Mouse (Mus musculus) embryonic stem cell, embryonic (primary cell): ENCODE results near the gene Frmd5.
"Not testable (repeated sequence)": the region's sequence is repeated elsewhere in the genome, so short reads cannot be mapped to it uniquely, and the experiment has no call there.

Experiments
- CTCF ChIA-PET, 4 experiments: fragments of 300-600 bp in 2 of 4; fragments of 350-600 bp in 2 of 4; sonication (Branson Sonifier 250); formaldehyde crosslinking; loops; one replicate each; lab custom pipeline; 2022; ENCODE audit warnings: inconsistent platforms in 2 of 4; lab: Charles Lee
- POLR2A ChIA-PET, 4 experiments: fragments of 300-600 bp in 2 of 4; fragments of 350-600 bp in 2 of 4; sonication (Branson Sonifier 250); formaldehyde crosslinking; loops; one replicate each; lab custom pipeline; 2022; ENCODE audit warnings: antibody characterized with exemption in 4 of 4, inconsistent platforms in 1 of 4; lab: Charles Lee

Frmd5 gene

DNA sequence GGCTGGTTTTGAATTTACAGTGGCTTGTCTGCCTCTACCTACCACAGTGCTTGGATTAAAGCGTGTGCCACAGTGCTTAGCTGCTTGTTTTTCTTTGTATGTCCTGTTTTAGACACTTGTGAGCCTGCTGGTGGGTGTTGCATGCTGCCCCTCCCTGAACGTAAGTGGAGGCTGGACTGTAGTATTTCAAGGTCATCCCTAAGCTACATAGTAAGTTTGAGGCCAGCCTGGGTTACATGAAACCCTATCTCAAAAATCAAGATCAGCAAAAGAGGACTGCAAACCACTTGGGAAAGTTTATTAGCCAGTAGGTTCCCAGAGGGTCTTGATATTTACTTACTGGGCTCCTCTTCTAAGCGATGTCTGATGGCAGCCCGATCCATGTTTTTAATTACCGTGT lies 288.8 kb downstream of the Frmd5 start:
- CTCF ChIA-PET, result interaction anchor here in 1 of 4 experiments (0.6 kb wide), 1 partner anchor 22 kb away, joined by 3 read pairs; no protein-coding TSS in a partner anchor

GRCm38 (mm10) chr2:121514211-121514610 lies 292.7 kb downstream of the Frmd5 start:
- POLR2A ChIA-PET, result interaction anchor here in 3 of 4 experiments (0.6 to 6.4 kb wide), 16 partner anchors 8 to 342 kb away, joined by 3 to 81 read pairs (median 4); partner anchors contain the start of genes Serf2 (in 3 of the 3), Catsper2 (in 1 of the 3) and Pdia3 (in 1 of the 3)
- CTCF ChIA-PET, result no interaction called here

More for the DNA sequence above, 288.8 kb downstream of the Frmd5 start:
- POLR2A ChIA-PET, result interaction anchor here in 3 of 4 experiments (0.7 to 1.6 kb wide), 7 partner anchors 9 to 1176 kb away, joined by 3 to 13 read pairs (median 3); partner anchors contain the start of genes Mfap1a (in 1 of the 3), Mfap1b (in 1 of the 3) and Wdr76 (in 1 of the 3)

- ChIA-PET CTCF (interaction anchor here in 1 of 4 experiments (0.9 kb wide), 1 partner anchor 9 kb away, joined by 3 read pairs; no protein-coding TSS in a partner anchor), POLR2A (interaction anchor here (0.6 to 6.4 kb wide), 29 partner anchors 9 to 1425 kb away, joined by 3 to 81 read pairs (median 4); partner anchors contain the start of genes Serf2 (in 2 of the 4), Catsper2 (in 1 of the 4), Ctdspl2 (in 1 of the 4) and Lcmt2 (in 1 of the 4))
These were observed 293.7 kb downstream of the Frmd5 start for GRCm38 (mm10) chr2:121512991-121513765.

DNA sequence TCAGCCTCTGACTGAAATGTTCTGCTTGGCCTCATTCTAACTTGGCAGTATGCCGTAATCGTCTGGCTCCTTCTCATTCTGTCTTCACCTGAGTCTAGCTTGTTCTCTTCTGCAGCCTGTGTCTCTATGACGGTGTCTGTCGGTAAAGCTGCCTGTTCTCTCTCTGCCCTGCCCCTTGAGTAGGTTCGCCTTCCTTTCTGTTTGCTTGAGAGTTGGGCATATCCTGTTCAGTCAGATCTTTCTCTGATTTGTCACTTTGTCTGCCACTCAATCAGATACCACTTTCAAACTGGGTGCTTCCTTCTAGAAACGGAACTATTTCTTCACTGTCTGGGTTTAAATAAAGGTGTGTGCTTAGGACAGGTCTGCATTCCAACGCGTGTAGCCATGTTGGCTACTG lies 295.5 kb downstream of the Frmd5 start:
- ChIA-PET POLR2A (interaction anchor here in 3 of 4 experiments (0.7 to 6.4 kb wide), 12 partner anchors 8 to 997 kb away, joined by 3 to 81 read pairs (median 4); partner anchors contain the start of genes Catsper2 (in 1 of the 3), Mfap1b (in 1 of the 3), Pdia3 (in 1 of the 3) and Serf2 (in 1 of the 3)), CTCF (interaction anchor here in 1 of 4 experiments (0.6 kb wide), 2 partner anchors 12 to 559 kb away, joined by 4 read pairs; no protein-coding TSS in a partner anchor)

- POLR2A ChIA-PET, result interaction anchor here in 3 of 4 experiments (0.5 to 6.4 kb wide), 44 partner anchors 8 to 609 kb away, joined by 3 to 81 read pairs (median 4); partner anchors contain the start of genes Serf2 (in 3 of the 3), Catsper2 (in 2 of the 3), Pdia3 (in 2 of the 3) and Casc4 (in 1 of the 3)
- CTCF ChIA-PET, result interaction anchor here in 3 of 4 experiments (0.7 to 1.1 kb wide), 4 partner anchors 12 to 307 kb away, joined by 3 to 6 read pairs (median 4); no protein-coding TSS in a partner anchor
These were observed 297.3 kb downstream of the Frmd5 start for GRCm38 (mm10) chr2:121509584-121509983.

DNA sequence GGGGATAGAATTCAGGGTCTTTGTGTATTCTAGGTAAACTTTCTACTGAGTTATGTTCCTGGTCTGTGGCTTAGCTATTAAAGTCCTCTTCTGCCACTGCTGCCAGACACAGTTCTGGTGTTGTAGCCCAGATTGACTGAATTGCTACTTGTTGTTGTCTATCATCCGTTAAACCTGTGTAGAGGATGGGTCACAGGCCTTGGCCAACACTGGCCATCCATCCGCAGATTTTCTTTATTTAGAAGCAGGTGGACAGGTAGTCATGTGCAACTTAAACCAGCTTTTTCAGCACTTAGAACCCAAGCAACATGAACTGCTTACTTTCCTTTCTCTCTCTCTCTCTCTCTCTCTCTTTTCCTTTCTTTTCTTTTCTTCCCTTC lies 298.9 kb downstream of the Frmd5 start:
- ChIA-PET CTCF (interaction anchor here in 1 of 4 experiments (1.2 kb wide), 1 partner anchor 25 kb away, joined by 3 read pairs; no protein-coding TSS in a partner anchor), POLR2A (interaction anchor here in 3 of 4 experiments (0.6 to 5.9 kb wide), 11 partner anchors 15 to 92 kb away, joined by 3 to 64 read pairs (median 3); partner anchors contain the start of genes Serf2 (in 2 of the 3) and Mfap1b (in 1 of the 3))

DNA sequence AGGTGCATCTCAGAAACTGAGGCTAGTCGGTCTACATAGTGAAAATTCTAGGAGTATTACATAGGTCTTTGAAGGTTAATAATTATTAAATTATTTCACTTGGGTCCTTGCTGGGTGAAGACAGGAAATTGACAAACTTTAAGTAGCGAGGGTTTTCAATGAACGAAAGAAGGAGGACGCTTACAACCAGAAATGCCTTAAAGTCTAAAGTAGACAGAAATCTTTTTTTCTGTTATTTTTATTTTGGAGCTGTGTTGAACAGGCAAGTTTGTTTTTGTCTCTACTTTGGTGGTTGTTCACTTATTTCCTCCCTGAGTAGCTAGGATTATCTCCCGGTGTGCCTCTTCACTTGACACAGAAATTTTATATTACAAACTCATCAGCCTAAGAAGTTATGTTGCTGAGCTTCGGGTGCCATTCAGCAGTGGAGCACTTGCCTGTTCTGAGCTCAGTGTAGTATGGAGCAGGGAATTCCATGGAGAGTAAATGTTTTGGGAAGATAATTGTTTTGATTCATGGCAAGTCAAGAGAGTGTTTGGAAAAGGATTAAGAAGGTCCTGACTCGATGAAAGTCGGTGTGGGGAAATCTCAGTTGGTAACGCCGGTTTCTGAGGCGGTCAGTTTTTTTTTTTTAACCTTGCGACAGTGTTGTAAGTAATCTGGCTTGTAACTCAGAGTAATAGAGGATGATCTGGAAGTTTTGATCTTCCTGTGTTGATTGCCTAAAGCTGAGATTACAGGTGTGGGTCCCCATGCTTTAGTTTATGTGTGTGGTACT lies 299.5 kb downstream of the Frmd5 start:
- POLR2A ChIA-PET, result interaction anchor here in 3 of 4 experiments (0.6 to 5.9 kb wide), 13 partner anchors 11 to 1629 kb away, joined by 3 to 64 read pairs (median 4); partner anchors contain the start of genes Serf2 (in 2 of the 3) and Mfap1b (in 1 of the 3)
- CTCF ChIA-PET, result interaction anchor here in 1 of 4 experiments (1.2 kb wide), 1 partner anchor 26 kb away, joined by 3 read pairs; no protein-coding TSS in a partner anchor

- CTCF ChIA-PET, result interaction anchor here in 1 of 4 experiments (0.5 kb wide), 1 partner anchor 58 kb away, joined by 3 read pairs; the partner anchor contains the start of gene Serf2
- POLR2A ChIA-PET, result interaction anchor here in 3 of 4 experiments (0.6 to 5.9 kb wide), 10 partner anchors 12 to 92 kb away, joined by 3 to 64 read pairs (median 4); partner anchors contain the start of genes Mfap1b (in 2 of the 3), Catsper2 (in 1 of the 3), Pdia3 (in 1 of the 3) and Serf2 (in 1 of the 3)
These were observed 300.7 kb downstream of the Frmd5 start, which contains the start of the genes Mfap1a and Wdr76 for GRCm38 (mm10) chr2:121505942-121506882. Gene Mfap1a, minus strand, starts transcription at chr2:121506665. Gene Wdr76, plus strand, starts transcription at chr2:121506723.

DNA sequence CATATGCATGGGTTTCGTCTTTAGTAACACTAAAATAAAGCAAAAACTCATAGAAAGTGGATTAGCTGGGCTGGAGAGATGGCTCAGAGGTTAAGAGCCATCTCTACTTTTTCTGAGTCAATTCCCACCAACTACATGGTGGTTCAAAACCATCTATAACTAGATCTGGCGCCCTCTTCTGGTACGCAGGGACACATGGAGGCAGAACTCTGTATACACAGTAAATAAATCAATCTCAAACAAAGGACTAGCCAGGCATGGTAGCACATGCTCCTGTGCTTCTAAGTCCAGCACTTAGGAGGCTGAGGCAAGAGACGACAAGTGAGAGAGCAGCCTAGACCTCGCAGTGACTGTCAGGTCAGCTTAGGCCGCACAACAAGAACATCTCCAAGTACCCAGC lies 305.3 kb downstream of the Frmd5 start:
- POLR2A ChIA-PET, CTCF ChIA-PET: not testable (repeated sequence)
